Mouse (Mus musculus) bone marrow macrophage, adult 2 months (primary cell): Measurements from ENCODE around the gene Scn4b.

Experiments used
- CTCF ChIP-seq: IDR thresholded peaks from 2 replicates; pipeline ENCODE4 v1.5.1; 2012; ENCODE audit warnings: low read depth, mild to moderate bottlenecking, low read length, moderate library complexity
- POLR2A ChIP-seq: IDR thresholded peaks from 2 replicates; pipeline ENCODE4 v1.6.1; 2012; ENCODE audit warnings: mild to moderate bottlenecking, low read depth, low read length, borderline replicate concordance

GRCm38 (mm10) chr9:45201319-45201947 is 63.2 kb downstream of the Scn4b start:
- TF ChIP-seq POLR2A: no peak
- no peak for TF ChIP-seq CTCF
